11 mouse cellular contexts compared by ENCODE assay signal in the genomic region with DNA sequence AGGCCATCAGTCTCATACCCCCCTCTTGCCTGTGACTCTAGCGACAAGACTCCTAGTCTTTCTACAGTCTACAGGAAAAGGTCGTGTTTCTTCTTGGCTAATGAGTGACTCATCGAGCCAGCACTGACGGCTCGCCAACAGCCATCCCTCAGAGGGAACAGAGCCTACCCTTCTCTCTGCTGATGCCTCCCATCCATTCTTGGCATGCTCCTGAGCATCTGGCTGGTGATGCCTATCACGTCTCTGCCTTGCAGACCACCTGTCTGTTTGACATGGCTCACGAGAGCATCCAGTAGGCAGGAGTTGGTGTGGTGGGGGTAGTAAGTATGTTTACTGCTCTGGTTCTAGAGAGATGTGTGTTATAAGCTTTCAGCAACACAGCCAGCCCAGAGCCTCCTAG.
DNase-seq lines count a peak whose midpoint lies in the region; ATAC-seq lines count a peak whose summit lies in the region.
"Had no signal": no experiment of that assay in that cellular context is flagged by ENCODE, and none has a peak within 500 bp of the region (broad histone marks: within the 10 kb centered on the region; RNA-seq: fewer than 3 reads in every experiment).

No protein-coding gene starts in this region.

- intact Hi-C loops in gastrocnemius, postnatal 14 days (cut with DNase I; ENCODE audit: low total_unique reads), result no loop called here

- H3K9me3 ChIP-seq in kidney, embryonic 14.5 days (ENCODE audit: control insufficient read depth, low read length), result no peaks in the 10 kb centered on the region; the same call in 1 of the 2 replicates
- H3K9me3 ChIP-seq: midbrain, embryonic 10.5 days; neural tube, embryonic 12.5 days had no signal

- H3K36me3 ChIP-seq in kidney, embryonic 14.5 days (ENCODE audit: control insufficient read depth, insufficient read depth, low read length), result no peaks in the 10 kb centered on the region
- H3K36me3 ChIP-seq: midbrain, embryonic 10.5 days; neural tube, embryonic 12.5 days had no signal

- no peak overlapping the region for H3K27ac ChIP-seq in kidney, embryonic 14.5 days (ENCODE audit: low read depth, low read length)
- H3K27ac ChIP-seq: midbrain, embryonic 10.5 days; neural tube, embryonic 12.5 days had no signal

- peaks cover 11% of the 10 kb centered on the region for H3K4me1 ChIP-seq in kidney, embryonic 14.5 days (ENCODE audit: control insufficient read depth, insufficient read depth, low read length)
- H3K4me1 ChIP-seq: midbrain, embryonic 10.5 days; neural tube, embryonic 12.5 days had no signal

- WGBS in kidney, embryonic 14.5 days, result 59% methylated on average over 7 of the region's 7 CpGs

- ATAC-seq in kidney, embryonic 14.5 days (ENCODE audit: low FRiP score, low TSS enrichment), result no peak
- ATAC-seq: hindbrain, embryonic 16.5 days had no signal

- H3K9ac ChIP-seq in kidney, embryonic 14.5 days (ENCODE audit: low read depth, low read length), result no peak overlapping the region
- H3K9ac ChIP-seq: neural tube, embryonic 12.5 days had no signal

- DNase-seq in kidney, adult 11 months, result peak; percentile 40
- peak; percentile 26 to 40 for DNase-seq in adrenal gland, postnatal 36 days
- peak; percentile 24 for DNase-seq in gastrocnemius, postnatal 14 days
- DNase-seq in layer of hippocampus, postnatal 14 days (ENCODE audit: low spot score in 2 of 2), result peak; percentile 47
- DNase-seq in neural tube, embryonic 10.5 days (ENCODE audit: extremely low spot score, low spot score), result no peak
- no peak for DNase-seq in urinary bladder, postnatal 10 days (ENCODE audit: low spot score)
- DNase-seq: lung, adult 2 months had no signal

- H3K4me2 ChIP-seq in kidney, embryonic 14.5 days (replicated peaks; ENCODE audit: low read depth, low read length), result no peak overlapping the region
- H3K4me2 ChIP-seq: neural tube, embryonic 12.5 days had no signal

- H3K4me3 ChIP-seq in kidney, embryonic 14.5 days (ENCODE audit: low read length), result no peak overlapping the region
- H3K4me3 ChIP-seq: midbrain, embryonic 10.5 days; neural tube, embryonic 12.5 days had no signal

- H3K27me3 ChIP-seq in kidney, embryonic 14.5 days (ENCODE audit: control insufficient read depth, insufficient read depth, low read length), result no peaks in the 10 kb centered on the region
- H3K27me3 ChIP-seq: neural tube, embryonic 12.5 days had no signal

Comparison
In these comparisons a context has a peak if more than half of its experiments do, and no peak if none do; other contexts are left out.
1. DNase-seq: peak in kidney, adult 11 months (single experiment), adrenal gland, postnatal 36 days (2 of 2), gastrocnemius, postnatal 14 days (single experiment) and layer of hippocampus, postnatal 14 days (2 of 2); none in neural tube, embryonic 10.5 days (single experiment) and urinary bladder, postnatal 10 days (single experiment).